Mouse (Mus musculus) lung, adult 2 months (tissue): ENCODE results near the gene Adgrb2.

Experiments
- CTCF ChIP-seq: fragments of 200-500 bp; IDR thresholded peaks from 2 replicates; pipeline ENCODE4 v1.5.1; 2011; ENCODE audit warnings: mild to moderate bottlenecking, low read length, control low read depth; ENCODE audit not compliant: insufficient read depth
- POLR2A ChIP-seq: fragments of 200-500 bp; IDR thresholded peaks from 2 replicates; pipeline ENCODE4 v1.6.1; 2011; ENCODE audit warnings: low read depth, mild to moderate bottlenecking, control low read depth, low read length, borderline replicate concordance; ENCODE audit errors: extremely low read depth

- TF ChIP-seq CTCF = no peak
- TF ChIP-seq POLR2A = no peak
Measured at GRCm38 (mm10) chr4:130033496-130033895, 48.8 kb downstream of the Adgrb2 start.
